Mouse (Mus musculus) cortical plate, adult 2 months (tissue): Measurements from ENCODE around the gene Epha4.

Source experiments
- CTCF ChIP-seq: fragments of 200-500 bp; IDR thresholded peaks from 2 replicates; pipeline ENCODE4 v1.5.1; 2011; ENCODE audit warnings: mild to moderate bottlenecking, control low read depth, low read length; ENCODE audit not compliant: insufficient read depth; ENCODE audit errors: extremely low read depth
- POLR2A ChIP-seq: fragments of 200-500 bp; IDR thresholded peaks from 2 replicates; pipeline ENCODE4 v1.6.1; 2011; ENCODE audit warnings: mild to moderate bottlenecking, low read length, control low read depth; ENCODE audit not compliant: insufficient read depth; ENCODE audit errors: extremely low read depth

DNA sequence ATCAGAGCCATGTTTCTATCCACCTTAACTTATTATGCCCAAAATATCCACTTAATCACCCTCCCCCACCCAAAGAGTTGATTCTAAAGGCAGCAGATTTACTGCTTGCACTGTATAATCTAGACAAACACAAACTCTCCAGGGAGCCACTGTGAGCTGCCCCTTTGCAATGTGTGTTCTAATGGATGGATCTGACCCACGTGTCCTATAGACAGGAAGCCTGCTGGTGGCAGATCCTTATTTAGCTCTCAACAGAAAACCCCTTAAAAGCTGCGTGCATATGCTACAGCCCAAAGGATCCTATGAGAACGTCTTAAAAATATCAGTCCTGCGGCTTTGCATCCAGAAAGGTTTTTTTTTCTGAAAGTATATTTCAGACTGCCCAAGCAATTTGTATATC is 98.0 kb downstream of the Epha4 start:
- TF ChIP-seq CTCF = no peak
- TF ChIP-seq POLR2A = no peak
